Mouse (Mus musculus): ENCODE measurements around the gene Gm17482.
"Not testable (repeated sequence)": the region's sequence is repeated elsewhere in the genome, so short reads cannot be mapped to it uniquely, and the experiment has no call there.

Gm17482 gene

GRCm38 (mm10) chr6:115227043-115227442, at the start of gene Gm17482:
TSS of gene Gm17482 (plus strand) at chr6:115227343.
- DNase-seq (ENCODE audit: low spot score): no peak

GRCm38 (mm10) chr6:115178826-115179225, 48.3 kb upstream of the Gm17482 start:
- DNase-seq (ENCODE audit: low spot score): no peak

DNA sequence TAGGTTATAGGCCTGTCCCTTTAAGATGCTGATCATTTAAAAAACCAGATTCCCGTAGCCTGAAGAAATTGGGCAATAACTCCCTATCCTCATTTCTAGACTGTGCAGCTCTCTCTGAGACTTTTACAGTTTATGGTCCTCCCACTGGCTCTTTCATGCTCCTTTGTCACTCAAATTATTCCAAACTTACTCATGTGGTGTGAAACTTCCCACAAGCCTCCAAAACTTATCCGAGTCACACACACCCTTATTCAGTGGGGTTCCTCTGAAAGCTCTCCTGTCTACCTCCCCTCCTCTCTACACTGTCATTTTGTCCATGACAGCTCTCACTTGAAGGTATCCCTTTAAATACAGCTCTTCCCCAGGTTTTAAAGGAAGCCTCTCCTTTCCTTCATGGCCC, 46.0 kb upstream of the Gm17482 start:
- DNase-seq (ENCODE audit: low spot score): no peak

DNA sequence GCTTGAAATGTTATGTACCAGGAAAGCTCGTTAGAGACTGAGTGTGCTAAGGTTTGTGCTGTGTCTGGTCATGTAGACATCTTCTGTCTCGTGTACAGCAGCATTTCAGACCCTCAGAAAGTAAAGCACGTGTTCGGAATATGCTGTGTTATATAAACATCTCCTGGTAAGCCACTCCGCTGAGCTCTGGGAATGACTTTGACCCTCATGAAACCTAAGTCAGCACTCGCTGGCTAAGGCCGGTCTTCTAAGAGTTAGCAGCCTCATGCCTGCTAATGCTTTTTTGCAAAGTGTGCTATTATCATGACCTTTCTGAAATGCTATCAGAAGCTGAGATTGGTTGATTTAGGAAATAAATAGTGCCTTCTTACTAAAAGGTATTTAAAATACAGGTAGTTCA, 36.0 kb upstream of the Gm17482 start:
- no peak for DNase-seq (ENCODE audit: low spot score)

- no peak for DNase-seq (ENCODE audit: low spot score)
Measured at GRCm38 (mm10) chr6:115200753-115201152, 26.4 kb upstream of the Gm17482 start.

DNA sequence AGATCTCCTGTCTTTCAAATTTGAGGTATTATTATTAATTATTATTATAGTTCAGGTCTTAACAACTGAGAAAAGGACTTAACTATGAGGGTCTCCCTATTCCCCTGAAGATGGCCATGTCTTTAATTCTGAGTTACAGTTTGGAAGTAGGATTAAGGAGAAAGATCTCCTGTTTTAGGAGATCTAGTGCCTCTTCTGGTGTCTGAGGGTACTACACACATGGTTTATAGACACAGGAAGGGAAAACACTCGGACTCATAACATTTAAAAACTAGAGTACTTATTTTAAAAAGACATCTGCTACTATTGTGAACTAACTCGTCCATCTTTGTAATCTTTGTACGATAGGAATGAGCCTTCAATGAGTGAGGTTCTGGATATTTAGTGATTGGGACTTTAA, 24.1 kb upstream of the Gm17482 start:
- DNase-seq (ENCODE audit: low spot score): no peak

DNA sequence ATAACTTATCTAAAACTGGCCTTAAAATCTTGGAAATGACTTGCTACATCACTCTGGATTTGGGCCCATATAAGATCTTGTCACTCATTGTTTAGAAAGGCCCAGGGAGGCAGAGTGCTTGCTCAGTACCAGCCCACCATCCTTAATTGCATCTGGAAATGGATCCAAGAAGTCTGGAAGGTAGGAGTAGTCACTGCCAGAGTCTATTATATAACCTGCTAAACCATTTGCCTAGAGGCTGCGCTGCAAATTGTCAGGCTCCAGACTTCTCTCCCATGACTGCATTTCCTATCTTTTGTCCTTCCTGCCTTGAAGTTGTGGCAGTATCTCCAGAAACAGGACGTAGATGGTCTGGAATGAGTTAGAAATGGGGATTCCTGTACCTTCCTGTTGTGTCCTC, 17.0 kb upstream of the Gm17482 start:
- DNase-seq (ENCODE audit: low spot score): no peak

GRCm38 (mm10) chr6:115210820-115211219, 16.3 kb upstream of the Gm17482 start:
- no peak for DNase-seq (ENCODE audit: low spot score)

DNA sequence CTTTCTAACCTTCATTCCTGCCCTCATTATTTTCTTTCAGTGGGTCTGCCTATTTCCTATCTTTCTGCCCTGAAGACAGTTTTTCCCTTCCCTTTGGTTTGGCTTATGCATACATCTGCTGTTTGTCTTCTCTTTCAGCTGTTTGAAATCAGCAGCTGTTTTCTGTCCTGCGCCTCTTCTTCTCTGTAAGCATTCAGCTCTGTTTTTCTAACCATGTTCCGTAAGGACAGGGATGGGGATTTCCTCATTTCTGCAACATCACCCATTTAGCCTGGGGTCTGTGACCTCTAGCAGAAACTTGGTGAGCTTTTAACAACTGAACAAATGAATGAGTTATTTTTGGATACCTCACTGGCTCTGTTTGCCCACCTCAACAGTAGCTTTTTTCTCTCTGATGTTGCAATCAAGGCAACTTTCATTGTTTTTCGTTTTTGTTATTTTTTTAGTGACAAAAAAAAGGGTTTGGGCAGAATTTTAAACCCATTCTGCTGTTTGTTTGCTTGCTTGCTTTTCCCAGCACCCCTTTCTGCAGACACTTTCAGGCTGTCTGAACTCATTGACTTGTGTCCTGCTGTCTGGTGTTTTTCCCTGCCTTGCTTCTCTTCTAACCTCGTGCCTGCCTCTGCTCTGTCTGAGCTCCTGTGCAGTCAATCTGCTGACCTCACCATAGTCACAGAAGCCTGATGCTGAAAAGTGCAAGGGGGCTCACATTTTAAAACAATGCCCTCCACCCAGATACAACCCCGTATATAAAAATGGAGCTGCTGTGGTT, 14.8 kb upstream of the Gm17482 start:
- DNase-seq (ENCODE audit: low spot score): no peak

GRCm38 (mm10) chr6:115213129-115213528, 14.0 kb upstream of the Gm17482 start:
- DNase-seq (ENCODE audit: low spot score): no peak

GRCm38 (mm10) chr6:115221215-115221641, 5.9 kb upstream of the Gm17482 start:
- DNase-seq (ENCODE audit: low spot score): no peak

- no peak for DNase-seq (ENCODE audit: low spot score)
Measured at GRCm38 (mm10) chr6:115225519-115225918, 1.6 kb upstream of the Gm17482 start.

DNA sequence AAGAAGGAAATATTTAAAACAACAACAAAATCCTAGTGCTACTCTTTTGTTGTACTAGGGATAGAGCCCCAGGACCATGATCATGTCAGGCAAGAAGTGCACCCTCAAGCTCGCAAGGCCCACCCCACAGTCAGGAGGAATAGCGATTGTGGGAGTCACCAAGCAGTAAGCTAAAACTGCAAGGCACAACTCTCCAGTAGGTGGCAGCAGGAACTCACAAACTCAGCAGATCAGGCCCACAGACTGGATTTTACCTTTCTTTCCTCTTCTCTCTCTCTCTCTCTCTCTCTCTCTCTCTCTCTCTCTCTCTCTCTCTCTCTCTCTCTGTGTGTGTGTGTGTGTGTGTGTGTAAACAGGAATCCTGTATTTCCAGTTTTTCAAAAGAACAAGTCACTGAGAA, 386 bp downstream of the Gm17482 start:
- no peak for DNase-seq (ENCODE audit: low spot score)

- DNase-seq (ENCODE audit: low spot score): no peak
Measured at GRCm38 (mm10) chr6:115230557-115230956, 3.4 kb downstream of the Gm17482 start.

DNA sequence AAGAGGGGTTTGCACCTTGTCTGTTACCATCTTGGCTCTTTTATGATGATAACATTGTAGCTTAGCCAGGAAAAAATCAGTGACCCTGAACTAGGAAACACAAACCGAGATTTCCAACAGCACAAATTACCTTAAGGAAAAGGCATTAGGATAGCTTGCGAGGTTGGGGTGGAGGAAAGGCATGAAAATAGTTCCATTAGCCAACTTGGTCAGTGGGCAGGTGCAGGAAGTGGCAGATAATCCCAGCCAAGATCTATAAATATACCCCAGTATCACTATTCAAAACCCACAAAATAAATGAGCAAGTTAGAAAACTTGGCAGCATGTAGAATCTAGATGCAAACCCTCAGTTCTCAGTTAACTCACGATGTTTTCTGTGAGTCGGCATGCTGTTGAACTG, 4.7 kb downstream of the Gm17482 start:
- DNase-seq (ENCODE audit: low spot score): no peak

DNA sequence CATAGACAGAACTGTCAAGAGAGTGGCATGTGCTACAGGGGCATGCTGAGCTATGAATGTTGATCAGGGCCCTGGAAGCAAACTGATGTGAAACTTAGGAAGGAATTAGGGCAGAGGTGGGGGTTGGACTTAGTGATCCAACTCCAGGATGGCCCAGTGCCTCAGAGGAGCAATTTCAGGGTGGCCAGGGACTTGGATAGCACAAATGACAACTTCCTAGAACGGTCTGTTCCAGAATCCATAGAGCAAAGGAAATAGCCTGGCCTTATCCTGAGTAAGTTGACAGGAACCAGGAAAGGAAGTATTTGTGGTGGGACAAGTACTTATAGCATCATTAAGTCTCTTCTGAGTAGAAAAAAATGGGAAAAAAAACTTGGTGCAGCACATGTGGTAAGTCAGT, 5.4 kb downstream of the Gm17482 start:
- no peak for DNase-seq (ENCODE audit: low spot score)

- no peak for DNase-seq (ENCODE audit: low spot score)
Measured at GRCm38 (mm10) chr6:115238031-115239027, 11.2 kb downstream of the Gm17482 start.

DNA sequence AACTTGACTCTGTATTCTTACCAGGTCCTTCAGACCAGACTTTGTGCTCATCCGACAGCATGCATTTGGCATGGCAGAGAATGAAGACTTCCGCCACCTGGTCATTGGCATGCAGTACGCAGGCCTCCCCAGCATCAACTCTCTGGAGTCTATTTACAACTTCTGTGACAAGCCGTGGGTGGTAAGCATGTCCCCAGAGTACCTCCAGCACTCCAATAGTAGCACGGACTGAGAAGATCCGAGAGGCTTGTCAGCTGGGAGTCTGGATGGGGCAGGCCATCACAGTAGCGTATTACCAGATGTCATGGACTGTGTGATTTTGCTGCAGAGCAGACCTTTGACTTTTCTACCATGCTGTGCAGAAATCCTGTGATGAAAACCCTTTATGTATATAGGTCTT, 12.2 kb downstream of the Gm17482 start:
- DNase-seq (ENCODE audit: low spot score): peak; percentile 33

DNA sequence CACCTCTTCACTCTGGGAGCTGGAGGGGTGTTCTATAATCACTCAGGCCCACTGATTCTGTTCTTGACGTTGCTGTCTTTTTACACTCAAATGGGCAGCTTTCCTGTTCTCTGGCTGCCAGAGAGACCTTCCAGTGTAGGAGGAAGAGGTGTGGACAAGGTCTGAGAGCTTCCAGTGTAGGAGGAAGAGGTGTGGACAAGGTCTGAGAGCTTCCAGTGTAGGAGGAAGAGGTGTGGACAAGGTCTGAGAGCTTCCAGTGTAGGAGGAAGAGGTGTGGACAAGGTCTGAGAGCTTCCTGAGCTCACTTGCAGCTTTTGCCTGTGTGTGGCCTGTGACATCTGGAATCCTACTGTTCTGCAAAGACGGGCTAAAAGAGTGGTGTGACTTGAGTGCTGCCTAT, 13.3 kb downstream of the Gm17482 start:
- DNase-seq (ENCODE audit: low spot score): not testable (repeated sequence)

GRCm38 (mm10) chr6:115241131-115241699, 14.1 kb downstream of the Gm17482 start:
- no peak for DNase-seq (ENCODE audit: low spot score)

GRCm38 (mm10) chr6:115241939-115242338, 14.8 kb downstream of the Gm17482 start:
- DNase-seq (ENCODE audit: low spot score): no peak

DNA sequence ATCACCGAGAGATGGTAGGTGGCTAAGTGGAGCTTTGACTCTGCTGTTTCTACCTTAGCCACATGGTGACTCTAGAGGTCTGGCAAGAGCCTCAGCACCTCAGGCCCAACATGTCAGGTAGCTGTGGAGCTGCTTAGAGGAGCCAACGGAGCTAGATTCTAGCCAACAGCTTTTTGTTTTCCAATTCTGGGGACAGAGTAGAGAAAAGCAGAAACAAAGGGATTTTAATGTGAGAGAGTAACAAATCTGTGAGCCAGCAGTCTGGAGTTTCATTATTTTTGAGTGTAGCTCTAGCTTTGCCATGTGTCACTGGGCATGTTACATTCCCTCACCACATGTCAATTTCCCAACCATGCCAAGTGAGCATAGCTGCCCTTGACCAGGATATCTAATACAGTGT, 17.1 kb downstream of the Gm17482 start:
- no peak for DNase-seq (ENCODE audit: low spot score)
